Mouse (Mus musculus) right cerebral cortex, postnatal 25 days (tissue): ENCODE results near the gene Rnf220.
"Not testable (repeated sequence)": the region's sequence is repeated elsewhere in the genome, so short reads cannot be mapped to it uniquely, and the experiment has no call there.

Experiments used
- DNase-seq: peaks from one replicate; pipeline ENCODE4 v3.0.0; 2022

The Rnf220 gene

DNA sequence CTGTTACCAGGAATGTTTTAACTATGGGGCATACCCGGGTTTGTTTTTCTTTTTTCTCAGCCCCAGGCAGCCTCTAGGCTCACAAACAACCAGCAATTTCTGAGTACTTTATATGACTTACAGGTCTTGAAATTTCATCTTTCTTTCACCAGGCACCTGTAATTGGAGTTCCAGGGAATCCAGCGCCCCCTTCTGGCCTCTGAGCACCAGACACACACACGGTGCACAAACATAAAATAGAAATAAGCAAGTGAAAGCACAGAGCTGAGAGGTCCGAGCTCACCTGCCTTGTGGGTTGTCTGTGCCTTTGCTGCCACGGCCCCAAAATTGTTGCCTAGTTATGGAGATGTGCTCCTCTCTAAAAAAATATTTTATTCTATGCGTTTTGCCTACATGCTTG lies 236.9 kb downstream of the Rnf220 start:
- not testable (repeated sequence) for DNase-seq

DNA sequence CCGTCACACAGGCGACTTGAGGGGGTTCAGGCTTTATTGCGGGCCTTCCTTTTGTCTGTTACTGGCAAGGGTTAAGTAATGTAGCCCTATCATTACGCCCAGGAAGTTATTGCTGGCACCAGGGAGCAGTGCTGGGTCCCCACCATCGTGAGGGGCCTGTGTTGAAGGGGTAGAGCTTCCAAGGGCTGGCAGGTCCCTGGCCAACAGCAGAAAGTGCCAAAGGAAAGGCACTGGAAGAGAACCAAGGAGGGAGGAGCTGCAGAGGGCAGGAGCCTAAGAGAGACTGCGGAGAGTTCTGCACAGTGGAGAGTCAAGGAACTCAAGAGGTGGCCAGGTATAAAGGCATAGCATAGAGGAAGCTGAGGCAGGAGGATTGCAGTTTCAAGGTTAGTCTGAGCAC lies 242.2 kb downstream of the Rnf220 start:
- no peak for DNase-seq

DNA sequence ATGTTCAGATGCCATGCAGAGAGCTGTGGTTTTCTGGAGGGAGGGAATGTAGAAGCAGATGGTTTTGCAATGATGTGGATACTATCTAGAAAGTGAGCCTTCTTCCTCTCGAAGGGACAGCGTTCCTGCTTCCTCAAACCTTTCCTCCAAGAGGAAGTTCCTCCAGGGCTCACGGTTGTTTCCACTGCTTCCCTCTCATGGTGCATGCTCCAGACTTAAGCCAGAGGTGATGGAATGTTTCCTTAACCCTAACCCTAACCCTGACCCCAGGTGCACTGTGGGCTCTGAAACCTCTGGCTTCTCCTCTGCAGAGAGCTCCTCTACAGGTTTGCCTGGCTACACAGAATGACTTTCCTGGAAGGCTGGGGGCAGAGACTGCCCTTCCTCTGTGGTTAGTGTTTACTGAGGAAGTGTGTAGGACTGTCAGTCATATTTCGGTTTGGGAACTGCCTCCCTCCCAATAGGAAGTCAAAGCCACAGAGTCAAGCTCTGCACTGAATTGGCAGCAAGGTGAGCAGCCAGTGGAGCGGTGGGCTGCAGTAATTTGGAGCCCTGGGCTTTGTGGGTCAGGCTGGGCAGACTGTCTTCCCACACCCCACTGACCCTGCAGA lies 242.7 kb downstream of the Rnf220 start:
- no peak for DNase-seq

DNA sequence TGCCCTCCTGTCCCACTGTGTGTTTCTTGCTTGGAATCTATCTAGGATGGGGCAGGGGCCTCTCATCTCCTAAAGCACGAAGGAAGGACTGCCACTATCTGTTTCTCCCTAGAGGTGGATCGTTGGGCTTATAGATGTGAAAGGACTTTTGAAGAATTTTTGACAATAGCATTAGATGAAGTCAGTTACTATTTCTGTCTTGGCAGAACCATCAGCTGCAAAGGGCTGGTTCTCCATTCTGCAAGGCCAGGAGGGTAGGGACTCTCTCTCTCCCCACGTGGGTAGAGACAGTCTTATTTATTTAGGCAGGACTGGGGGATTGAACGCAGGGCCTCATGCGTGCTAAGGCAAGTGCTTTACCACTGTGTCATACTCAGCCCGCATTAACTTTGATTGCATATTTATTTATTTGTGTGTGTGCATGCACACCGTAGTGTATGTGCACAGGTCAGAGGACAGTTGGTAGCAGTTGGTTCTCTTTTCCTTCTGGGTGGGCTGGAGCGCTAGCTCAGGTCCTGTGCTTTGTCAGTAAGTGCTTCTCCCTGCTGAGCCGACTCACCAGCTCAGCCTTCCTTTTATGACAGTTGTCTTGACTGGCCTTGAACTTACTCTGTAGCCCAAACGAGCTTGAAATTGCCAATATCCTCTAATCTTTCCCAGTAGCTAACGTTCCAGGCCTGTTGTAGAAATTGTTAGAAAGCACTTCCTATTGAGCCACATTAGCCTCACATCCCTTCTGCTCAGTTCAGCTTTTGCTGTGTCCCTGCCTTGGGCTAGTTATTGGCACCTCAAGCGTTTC lies 243.4 kb downstream of the Rnf220 start:
- no peak for DNase-seq

DNA sequence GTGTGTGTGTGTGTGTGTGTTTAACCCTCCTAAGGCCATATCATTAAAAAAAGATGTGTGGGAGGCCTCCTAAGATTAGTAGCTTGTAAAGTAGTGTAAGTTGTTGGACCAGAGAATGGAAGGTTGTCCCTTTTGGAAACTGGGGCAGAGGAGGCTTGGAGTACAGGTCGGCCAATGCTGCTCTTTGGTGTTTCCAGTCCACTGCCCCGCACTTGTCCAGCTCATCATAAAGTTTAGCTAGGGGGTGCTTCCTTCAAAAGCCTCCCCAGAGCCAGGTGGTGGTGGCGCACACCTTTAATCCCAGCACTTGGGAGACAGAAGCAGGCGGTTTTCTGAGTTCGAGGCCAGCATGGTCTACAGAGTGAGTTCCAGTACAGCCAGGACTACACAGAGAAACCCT lies 244.1 kb downstream of the Rnf220 start:
- no peak for DNase-seq

DNA sequence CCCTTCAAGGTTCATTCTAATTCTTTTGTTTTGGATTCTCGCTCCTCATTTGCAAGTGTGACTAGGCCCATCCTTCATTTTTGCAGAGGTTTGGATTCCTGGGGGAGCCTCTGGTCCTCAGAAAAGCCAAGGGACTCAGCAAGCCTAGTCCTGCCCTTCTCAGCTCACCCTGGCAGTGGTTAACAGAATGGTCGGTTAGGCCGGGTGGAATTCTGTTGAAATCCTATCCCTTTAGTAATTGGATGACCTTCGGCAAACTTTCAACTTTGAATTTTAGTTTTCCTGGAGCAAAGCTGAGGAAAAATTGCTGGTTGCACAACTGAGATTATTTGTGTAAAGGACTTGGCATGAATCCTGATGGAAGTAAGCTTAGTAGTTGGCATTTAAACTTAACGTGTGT lies 244.5 kb downstream of the Rnf220 start:
- DNase-seq: no peak

DNA sequence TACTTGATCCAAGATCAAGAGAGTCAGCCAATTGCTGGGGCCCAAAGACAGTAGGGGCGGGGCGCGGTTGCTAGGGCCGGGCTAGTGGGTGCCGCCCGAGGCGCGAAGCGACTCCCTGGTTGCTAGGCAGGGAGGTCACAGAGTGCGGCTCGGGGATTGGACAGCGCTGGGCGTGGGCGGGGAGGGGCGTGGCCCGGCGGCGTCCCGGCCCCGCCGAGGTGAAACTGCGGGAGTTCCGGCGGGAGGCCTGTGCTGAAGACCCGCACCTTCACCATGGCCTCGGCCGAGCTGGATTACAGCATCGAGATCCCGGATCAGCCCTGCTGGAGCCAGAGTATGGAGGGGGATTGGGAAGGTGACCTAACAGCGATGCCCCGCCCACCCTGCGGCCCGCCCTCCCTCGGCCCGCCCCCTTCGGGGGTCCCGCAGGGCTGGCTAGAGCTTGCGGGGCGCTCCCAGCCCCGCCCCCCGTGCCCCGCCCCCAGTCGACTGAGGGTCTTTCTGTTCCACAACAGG lies 245.0 kb downstream of the Rnf220 start, which contains the start of the genes Tmem53 and Armh1:
TSS of gene Tmem53 (plus strand) at position 151 of the 516 bp plus-strand sequence.
TSS of gene Armh1 (minus strand) at position 325 of the 516 bp plus-strand sequence.
- peak; percentile 80 for DNase-seq

DNA sequence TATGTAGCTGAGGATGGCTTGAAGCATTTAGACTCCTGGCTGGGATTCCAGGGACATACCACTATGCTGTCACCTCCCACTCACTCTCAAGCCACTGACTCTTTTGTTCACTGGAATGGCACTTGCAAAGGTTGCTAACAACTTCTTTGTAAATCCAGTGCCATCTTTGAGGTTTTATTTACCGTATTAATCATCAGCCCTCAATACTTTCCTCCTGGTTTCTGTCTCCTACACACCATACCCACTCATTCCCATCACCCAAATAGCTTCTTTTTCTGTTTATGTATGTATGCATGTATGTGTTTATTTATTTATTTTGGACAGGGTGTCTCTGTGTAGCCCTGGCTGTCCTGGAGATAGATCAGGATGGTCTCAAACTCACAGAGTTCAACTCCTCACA lies 245.9 kb downstream of the Rnf220 start:
- DNase-seq: no peak

DNA sequence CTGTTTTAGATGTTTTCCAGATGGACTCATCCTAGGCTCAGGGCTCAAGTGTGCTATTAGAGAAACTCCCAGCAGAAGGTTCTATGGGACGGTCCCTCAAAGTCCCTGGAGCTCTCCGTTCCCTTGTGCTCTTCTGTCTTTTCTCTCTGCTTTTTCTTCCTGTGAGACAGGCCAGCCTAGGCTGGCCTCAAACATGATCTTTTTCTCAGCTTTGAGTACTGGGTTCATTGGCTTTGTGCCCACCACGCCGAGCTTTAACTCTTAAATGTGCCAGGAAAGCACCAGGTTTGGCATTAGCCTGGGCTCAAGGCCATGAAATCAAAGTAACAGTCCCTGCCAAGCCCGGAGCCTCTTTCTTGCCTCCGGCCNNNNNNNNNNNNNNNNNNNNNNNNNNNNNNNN lies 256.0 kb downstream of the Rnf220 start:
- no peak for DNase-seq

DNA sequence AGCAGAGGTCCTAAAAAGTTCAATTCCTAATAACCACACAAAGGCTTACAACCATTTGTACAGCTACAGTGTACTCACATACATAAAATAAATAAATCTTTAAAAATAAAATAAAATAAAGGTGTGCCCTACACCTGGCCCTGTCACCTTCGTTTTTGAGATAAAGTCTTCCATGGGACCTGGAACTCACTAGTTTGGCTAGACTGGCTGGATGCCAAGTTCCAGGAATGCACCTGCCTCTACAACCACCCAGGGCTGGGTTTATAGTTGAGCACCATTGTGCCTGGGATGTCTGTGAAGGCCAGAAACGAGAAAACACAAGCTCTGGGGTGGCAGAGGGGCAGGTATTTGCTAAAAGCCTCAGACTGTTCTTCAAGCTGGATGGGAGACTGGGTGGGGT lies 257.7 kb downstream of the Rnf220 start:
- no peak for DNase-seq

DNA sequence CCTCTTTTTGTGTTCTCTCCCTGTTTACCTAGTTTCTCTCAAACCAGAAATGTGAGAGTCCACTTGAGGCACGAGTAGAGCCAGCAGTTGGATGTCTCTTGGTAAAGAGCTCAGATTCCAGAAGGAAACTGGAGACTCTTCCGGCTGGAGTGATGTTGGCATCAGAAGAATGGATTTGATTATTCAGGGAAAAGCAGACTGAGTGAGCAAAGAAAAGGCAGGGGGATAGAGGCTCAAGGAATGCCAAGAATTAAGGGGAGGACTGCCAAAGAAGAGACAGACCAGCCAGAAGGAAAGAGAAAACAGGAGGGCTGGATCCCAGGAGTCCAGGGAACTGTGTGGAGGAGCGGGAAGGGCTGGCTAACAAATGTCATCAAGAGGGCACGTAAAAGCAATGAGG lies 261.0 kb downstream of the Rnf220 start:
- no peak for DNase-seq

DNA sequence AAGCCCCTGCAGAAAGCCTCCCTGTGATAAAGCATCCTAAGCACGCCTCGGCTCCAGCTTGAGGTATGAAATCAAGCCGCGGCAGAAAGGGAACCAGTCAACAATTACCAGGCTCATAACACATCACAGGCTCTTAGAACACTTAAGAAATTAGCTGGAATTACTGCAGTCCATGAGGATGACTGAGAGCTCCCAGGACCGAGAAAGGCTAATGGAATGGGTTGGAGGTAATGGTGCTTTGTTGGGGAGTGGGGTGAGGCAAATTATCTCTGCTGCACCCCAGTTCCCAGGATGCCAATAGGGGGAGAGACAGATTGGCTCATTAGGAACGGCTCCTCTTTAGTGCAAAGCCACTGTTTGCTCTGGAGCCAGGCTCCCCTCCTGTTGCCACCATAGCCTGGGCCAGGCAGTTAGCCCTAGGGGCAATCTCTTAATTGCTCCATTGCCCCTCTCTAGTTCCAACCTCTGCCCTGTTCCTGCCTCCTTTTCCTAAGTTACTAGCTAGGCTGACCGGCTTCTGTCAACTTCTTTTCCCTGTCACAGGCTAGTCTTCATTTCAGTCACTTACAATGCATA lies 262.6 kb downstream of the Rnf220 start:
- DNase-seq: no peak

DNA sequence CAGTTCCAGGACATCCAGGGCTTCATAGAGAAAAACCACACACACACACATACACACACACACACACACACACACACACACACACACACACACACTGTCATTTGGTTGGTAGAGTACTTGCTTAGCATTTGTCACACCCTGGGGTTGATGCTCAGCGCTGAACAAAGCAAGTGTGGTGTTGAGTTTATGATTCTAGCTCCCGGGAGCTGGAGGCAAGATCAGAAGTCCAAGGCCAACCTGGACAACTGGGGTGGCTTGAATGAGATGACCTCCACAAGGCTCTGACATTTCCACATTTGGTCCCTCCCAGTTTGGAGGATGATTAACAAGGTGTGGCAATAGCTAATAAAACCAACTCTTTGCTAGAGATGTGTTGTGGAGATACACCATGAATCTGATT lies 265.6 kb downstream of the Rnf220 start:
- DNase-seq: no peak

DNA sequence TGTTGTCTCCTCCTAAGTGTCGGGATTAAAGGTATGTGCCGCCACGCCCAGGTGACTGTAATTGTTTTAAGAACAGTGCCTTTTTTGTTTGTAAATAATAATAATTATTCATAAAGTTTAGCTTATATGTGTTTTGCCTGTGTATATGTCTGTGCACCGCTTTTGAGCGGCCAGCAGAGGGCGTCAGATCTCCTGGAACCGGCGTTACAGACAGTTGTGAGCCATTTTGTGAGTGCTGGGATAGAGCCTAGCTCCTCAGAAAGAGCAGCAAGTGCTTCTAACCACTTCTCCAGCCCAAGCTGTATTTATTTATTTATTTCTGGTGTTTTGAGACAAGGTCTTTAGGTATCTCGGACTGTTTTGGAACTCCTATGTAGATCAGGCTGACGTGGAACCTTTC lies 266.5 kb downstream of the Rnf220 start:
- no peak for DNase-seq

DNA sequence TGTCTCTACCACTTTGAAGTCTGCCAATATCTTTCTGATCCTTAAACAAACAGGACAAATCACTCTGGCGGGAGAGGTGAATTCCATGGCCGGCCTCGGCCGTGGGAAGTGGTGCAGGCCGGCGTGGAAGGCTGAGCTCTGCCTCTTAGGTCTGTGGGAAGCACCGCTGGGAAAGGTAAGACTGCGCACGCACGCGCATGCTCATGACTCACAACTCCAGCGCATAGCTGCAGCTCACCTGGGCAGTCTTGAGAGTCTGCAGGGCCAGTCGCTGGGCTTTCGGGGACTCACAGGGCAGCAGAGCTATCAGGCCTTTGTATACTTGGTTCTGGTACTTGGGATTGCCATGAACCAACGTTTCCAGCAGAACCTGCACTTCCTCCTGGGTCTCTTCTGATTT lies 267.3 kb downstream of the Rnf220 start:
- DNase-seq: no peak

DNA sequence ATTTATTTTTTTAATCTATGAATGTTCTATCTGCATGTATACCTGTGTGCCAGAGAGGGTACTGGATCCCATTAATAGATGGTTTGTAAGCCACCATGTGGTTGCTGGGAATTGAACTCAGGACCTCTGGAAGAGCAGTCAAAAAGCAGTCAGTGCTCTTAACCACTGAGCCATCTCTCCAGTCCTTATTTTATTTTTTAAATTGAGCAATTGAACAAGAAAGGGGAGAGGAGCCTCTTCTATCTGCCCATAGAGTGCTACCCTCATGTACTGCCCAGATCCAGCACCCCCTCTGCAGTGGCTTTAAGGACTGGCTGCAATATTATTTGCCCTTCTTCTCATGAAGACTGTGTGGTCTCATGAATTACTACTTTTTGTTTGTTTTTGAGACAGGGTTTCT lies 271.6 kb downstream of the Rnf220 start:
- no peak for DNase-seq

DNA sequence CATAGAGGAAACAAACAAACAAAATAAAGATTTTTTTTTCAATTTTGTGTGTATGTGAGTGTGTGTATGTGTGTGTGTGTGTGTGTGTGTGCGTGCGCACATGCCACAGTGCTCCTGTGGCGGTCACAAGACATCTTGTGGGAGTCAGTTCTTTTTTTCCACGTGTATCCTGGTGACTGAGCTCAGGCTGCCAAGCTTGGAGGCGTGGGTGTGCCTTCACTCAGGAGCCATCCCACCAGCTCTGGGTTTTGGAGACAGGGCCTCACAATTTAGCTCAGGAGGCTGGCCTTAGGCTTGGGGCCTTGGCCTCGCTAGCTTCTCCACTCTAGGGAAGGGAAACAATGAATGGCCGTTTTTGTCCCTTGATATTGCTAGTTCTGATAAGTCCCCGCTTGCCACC lies 272.7 kb downstream of the Rnf220 start:
- no peak for DNase-seq

DNA sequence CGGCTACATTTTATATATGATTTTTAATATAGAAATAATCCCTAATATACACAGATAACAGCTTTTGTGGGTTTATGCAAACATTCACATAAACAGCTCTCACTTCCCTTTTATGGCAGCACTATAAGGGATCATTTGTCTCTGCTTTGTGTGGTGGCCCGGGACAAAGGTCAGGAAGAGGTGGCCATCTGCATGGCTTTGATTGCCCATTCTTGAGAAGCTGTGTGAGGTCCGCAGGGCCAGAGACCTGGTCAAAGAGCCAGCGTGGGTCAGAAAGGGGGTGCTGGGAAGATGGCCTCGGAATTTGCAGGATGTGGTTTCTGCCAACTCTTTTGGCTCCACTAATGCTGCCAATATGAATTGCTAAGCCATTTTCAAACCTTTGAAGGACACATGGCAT lies 273.9 kb downstream of the Rnf220 start:
- DNase-seq: no peak

DNA sequence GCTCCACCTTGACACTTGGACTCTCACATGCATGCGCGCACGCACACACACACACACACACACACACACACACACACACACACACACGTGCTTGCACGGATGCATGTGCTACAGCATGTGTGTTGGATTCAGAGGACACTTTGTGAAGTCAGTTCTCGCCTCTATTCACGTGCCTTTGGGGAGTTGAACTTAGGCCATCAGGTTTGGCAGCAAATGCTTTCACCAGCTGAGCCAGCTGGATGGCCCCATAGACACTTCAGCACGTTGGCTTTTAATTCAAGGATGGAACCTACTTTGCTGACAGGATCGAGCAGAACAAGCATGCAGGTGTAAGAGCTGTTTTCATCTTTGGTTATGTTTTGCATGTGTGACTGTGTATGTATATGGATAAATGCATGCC lies 275.0 kb downstream of the Rnf220 start:
- DNase-seq: no peak
